Mouse (Mus musculus): Measurements from ENCODE around the gene Spg11. TPM values are rescaled to one million over a fixed set of nuclear protein-coding genes. Genes with fewer than 3 reads are reported as not detected.

Spg11 gene
- polyA plus RNA-seq, 1 experiment from 2014 or later: 5.8 TPM

DNA sequence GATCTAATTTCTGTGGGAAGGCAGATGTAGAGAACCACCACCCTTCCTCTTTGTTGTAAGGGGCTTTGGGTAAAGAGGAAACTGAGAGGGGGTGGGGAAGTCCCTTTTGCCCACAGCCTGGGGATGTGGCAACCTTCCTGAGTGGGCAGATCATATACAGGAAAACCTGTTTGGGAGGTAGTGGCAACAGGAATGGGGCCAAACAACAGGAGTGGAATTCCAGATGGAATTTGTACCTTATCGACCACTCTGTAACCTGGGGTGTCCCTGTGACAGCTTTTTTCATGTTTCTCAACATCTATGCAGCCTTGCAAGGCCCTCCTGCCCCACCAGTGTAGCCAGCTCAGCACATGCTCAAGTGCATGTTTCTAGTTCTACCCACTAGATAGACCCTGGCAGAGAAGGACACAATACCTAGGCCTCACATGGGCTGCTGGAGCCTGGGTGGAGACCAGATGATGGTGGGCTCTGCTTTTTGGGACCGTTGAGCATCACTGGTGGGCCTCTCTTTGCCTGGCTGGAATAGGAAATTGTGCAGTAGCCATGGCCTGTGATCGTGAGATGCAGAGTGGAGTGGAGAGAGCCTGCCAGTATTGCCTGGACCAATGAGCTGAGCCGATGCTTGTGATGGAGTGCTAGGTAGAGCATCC lies 38.0 kb upstream of the Spg11 start:
- Histone ChIP-seq H3K4me1 (ENCODE audit: control insufficient read depth, insufficient read depth, low read depth, low read length) (no peaks in the 10 kb centered on the region), H3K36me3 (ENCODE audit: control insufficient read depth, insufficient read depth, low read length) (no peaks in the 10 kb centered on the region), H3K9me3 (ENCODE audit: control insufficient read depth, low read length) (no peaks in the 10 kb centered on the region), H3K27ac (ENCODE audit: low read depth, low read length) (no peak overlapping the region), H3K4me2 (ENCODE audit: low read length) (no peak overlapping the region), H3K9ac (ENCODE audit: low read depth, low read length) (no peak overlapping the region), H3K4me3 (ENCODE audit: low read length) (no peak overlapping the region), H3K27me3 (replicated peaks; ENCODE audit: control insufficient read depth, insufficient read depth, low read length) (no peaks in the 10 kb centered on the region)
- no peak for ATAC-seq
- 90% methylated on average over 4 of the region's 4 CpGs for WGBS

DNA sequence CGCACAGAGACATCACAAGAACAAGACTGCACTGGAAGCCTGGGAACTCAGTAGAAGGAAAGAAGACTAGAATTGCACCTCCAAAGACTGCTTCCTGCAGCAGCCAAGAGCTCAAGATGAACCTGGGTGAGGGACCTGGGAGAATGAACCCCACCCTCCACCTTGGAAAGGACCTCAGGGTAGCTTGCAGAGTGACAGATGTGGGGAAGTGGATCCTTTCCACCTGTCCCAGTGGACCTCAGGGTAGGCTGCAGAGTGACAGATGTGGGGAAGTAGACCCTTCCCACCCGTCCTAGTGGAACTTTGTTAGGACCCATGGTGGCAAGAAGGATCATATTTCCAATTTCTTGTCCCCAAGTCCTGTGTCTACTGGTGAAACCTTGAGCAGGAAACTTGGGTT lies 37.1 kb upstream of the Spg11 start:
- Histone ChIP-seq H3K27ac (ENCODE audit: low read depth, low read length) (no peak overlapping the region), H3K9ac (ENCODE audit: low read depth, low read length) (no peak overlapping the region), H3K4me3 (ENCODE audit: low read length) (no peak overlapping the region), H3K9me3 (ENCODE audit: control insufficient read depth, low read length) (no peaks in the 10 kb centered on the region), H3K4me2 (ENCODE audit: low read length) (no peak overlapping the region), H3K4me1 (ENCODE audit: control insufficient read depth, insufficient read depth, low read depth, low read length) (no peaks in the 10 kb centered on the region), H3K27me3 (replicated peaks; ENCODE audit: control insufficient read depth, insufficient read depth, low read length) (no peaks in the 10 kb centered on the region), H3K36me3 (ENCODE audit: control insufficient read depth, insufficient read depth, low read length) (no peaks in the 10 kb centered on the region)
- no peak for ATAC-seq
- WGBS: 94% methylated on average over 2 of the region's 2 CpGs

GRCm38 (mm10) chr2:122154479-122154878 lies 36.3 kb upstream of the Spg11 start:
- H3K9me3 ChIP-seq (ENCODE audit: control insufficient read depth, low read length): no peaks in the 10 kb centered on the region
- no peak overlapping the region for H3K4me3 ChIP-seq (ENCODE audit: low read length)
- no peaks in the 10 kb centered on the region for H3K27me3 ChIP-seq (replicated peaks; ENCODE audit: control insufficient read depth, insufficient read depth, low read length)
- H3K27ac ChIP-seq (ENCODE audit: low read depth, low read length): no peak overlapping the region
- 100% methylated on average over 2 of the region's 2 CpGs for WGBS
- H3K4me2 ChIP-seq (ENCODE audit: low read length): no peak overlapping the region
- no peak for ATAC-seq
- no peaks in the 10 kb centered on the region for H3K36me3 ChIP-seq (ENCODE audit: control insufficient read depth, insufficient read depth, low read length)
- H3K4me1 ChIP-seq (ENCODE audit: control insufficient read depth, insufficient read depth, low read depth, low read length): no peaks in the 10 kb centered on the region
- H3K9ac ChIP-seq (ENCODE audit: low read depth, low read length): no peak overlapping the region

GRCm38 (mm10) chr2:122153681-122154365 lies 35.6 kb upstream of the Spg11 start:
- Histone ChIP-seq H3K27me3 (replicated peaks; ENCODE audit: control insufficient read depth, insufficient read depth, low read length) (no peaks in the 10 kb centered on the region), H3K9ac (ENCODE audit: low read depth, low read length) (no peak overlapping the region), H3K36me3 (ENCODE audit: control insufficient read depth, insufficient read depth, low read length) (no peaks in the 10 kb centered on the region), H3K4me2 (ENCODE audit: low read length) (no peak overlapping the region), H3K27ac (ENCODE audit: low read depth, low read length) (no peak overlapping the region), H3K4me1 (ENCODE audit: control insufficient read depth, insufficient read depth, low read depth, low read length) (no peaks in the 10 kb centered on the region), H3K9me3 (ENCODE audit: control insufficient read depth, low read length) (no peaks in the 10 kb centered on the region), H3K4me3 (ENCODE audit: low read length) (no peak overlapping the region)
- 87% methylated on average over 6 of the region's 7 CpGs for WGBS
- no peak for ATAC-seq

DNA sequence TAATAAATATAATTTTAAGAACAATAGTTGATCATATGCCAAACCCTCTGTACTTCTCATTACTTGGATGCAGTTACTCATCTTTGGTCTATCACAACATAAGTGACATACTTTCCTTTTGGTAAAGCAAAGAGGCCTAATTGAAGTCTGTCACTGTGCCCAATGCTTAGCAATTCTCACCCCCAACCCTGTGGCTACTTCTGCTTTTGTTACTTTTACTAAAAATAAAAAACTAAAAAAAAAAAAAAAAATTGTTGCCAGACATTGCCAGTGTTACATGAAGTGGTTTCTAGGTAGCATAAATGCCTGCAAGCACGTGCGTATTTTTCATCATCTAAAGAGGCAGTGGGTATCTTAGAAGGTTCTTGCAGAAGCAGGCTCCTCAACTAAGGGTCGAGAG lies 34.7 kb upstream of the Spg11 start:
- no peaks in the 10 kb centered on the region for H3K36me3 ChIP-seq (ENCODE audit: control insufficient read depth, insufficient read depth, low read length)
- no peaks in the 10 kb centered on the region for H3K4me1 ChIP-seq (ENCODE audit: control insufficient read depth, insufficient read depth, low read depth, low read length)
- ATAC-seq: no peak
- H3K9ac ChIP-seq (ENCODE audit: low read depth, low read length): no peak overlapping the region
- 82% methylated on average over 3 of the region's 3 CpGs for whole genome bisulfite sequencing
- H3K4me3 ChIP-seq (ENCODE audit: low read length): no peak overlapping the region
- no peaks in the 10 kb centered on the region for H3K9me3 ChIP-seq (ENCODE audit: control insufficient read depth, low read length)
- no peaks in the 10 kb centered on the region for H3K27me3 ChIP-seq (replicated peaks; ENCODE audit: control insufficient read depth, insufficient read depth, low read length)
- H3K27ac ChIP-seq (ENCODE audit: low read depth, low read length): no peak overlapping the region
- no peak overlapping the region for H3K4me2 ChIP-seq (ENCODE audit: low read length)

GRCm38 (mm10) chr2:122151221-122151620 lies 33.0 kb upstream of the Spg11 start:
- Histone ChIP-seq H3K4me3 (ENCODE audit: low read length) (no peak overlapping the region), H3K9me3 (ENCODE audit: control insufficient read depth, low read length) (no peaks in the 10 kb centered on the region), H3K27ac (ENCODE audit: low read depth, low read length) (no peak overlapping the region), H3K27me3 (replicated peaks; ENCODE audit: control insufficient read depth, insufficient read depth, low read length) (no peaks in the 10 kb centered on the region), H3K9ac (ENCODE audit: low read depth, low read length) (no peak overlapping the region), H3K4me2 (ENCODE audit: low read length) (no peak overlapping the region), H3K36me3 (ENCODE audit: control insufficient read depth, insufficient read depth, low read length) (no peaks in the 10 kb centered on the region), H3K4me1 (ENCODE audit: control insufficient read depth, insufficient read depth, low read depth, low read length) (peaks cover 4% of the 10 kb centered on the region)
- no peak for ATAC-seq
- 91% methylated on average over 1 of the region's 1 CpGs for WGBS

DNA sequence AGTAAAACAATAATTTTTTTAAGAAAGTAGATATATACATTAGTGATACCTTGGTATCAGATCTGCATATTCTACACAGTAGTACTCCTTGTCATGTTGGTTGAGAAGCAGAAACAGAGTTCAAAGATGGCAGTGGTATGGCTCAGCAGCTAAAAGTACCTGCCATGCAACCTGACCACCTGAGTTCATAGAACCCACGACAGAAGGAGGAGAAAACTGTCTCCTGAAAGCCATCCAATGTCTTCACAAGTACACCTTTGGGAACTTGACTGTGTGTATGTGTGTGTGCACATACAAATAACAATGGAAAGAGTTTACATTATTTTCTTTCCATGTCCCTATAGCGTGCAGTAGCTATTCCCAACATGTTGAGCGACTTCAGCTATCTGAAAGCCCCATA lies 31.5 kb upstream of the Spg11 start:
- no peaks in the 10 kb centered on the region for H3K27me3 ChIP-seq (replicated peaks; ENCODE audit: control insufficient read depth, insufficient read depth, low read length)
- ATAC-seq: no peak
- H3K9ac ChIP-seq (ENCODE audit: low read depth, low read length): no peak overlapping the region
- no peak overlapping the region for H3K4me2 ChIP-seq (ENCODE audit: low read length)
- no peak overlapping the region for H3K4me3 ChIP-seq (ENCODE audit: low read length)
- no peaks in the 10 kb centered on the region for H3K36me3 ChIP-seq (ENCODE audit: control insufficient read depth, insufficient read depth, low read length)
- H3K4me1 ChIP-seq (ENCODE audit: control insufficient read depth, insufficient read depth, low read depth, low read length): peaks cover 4% of the 10 kb centered on the region
- 85% methylated on average over 3 of the region's 3 CpGs for WGBS
- H3K27ac ChIP-seq (ENCODE audit: low read depth, low read length): no peak overlapping the region
- no peaks in the 10 kb centered on the region for H3K9me3 ChIP-seq (ENCODE audit: control insufficient read depth, low read length)

DNA sequence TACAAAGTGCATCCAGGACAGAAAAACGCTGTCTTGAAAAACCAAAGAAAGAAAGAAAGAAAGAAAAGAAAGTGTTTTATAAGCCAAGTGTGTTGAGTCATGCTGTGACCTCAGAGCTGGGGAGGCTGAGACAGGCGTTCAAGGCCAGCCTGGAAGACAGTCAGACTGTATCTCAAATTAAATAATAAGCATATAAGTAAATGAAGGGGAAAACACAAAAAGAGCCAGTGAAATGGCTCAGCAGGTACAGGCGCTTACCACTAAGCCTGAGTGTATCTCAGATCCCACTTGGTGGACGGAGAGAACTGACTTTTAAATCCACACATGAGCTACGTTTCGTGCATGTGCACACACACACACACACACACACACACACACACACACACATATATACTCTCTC lies 31.1 kb upstream of the Spg11 start:
- WGBS: 96% methylated on average over 6 of the region's 6 CpGs
- no peaks in the 10 kb centered on the region for H3K36me3 ChIP-seq (ENCODE audit: control insufficient read depth, insufficient read depth, low read length)
- H3K4me2 ChIP-seq (ENCODE audit: low read length): no peak overlapping the region
- H3K9ac ChIP-seq (ENCODE audit: low read depth, low read length): no peak overlapping the region
- H3K27ac ChIP-seq (ENCODE audit: low read depth, low read length): no peak overlapping the region
- no peak overlapping the region for H3K4me3 ChIP-seq (ENCODE audit: low read length)
- H3K4me1 ChIP-seq (ENCODE audit: control insufficient read depth, insufficient read depth, low read depth, low read length): peaks cover 4% of the 10 kb centered on the region
- H3K9me3 ChIP-seq (ENCODE audit: control insufficient read depth, low read length): no peaks in the 10 kb centered on the region
- no peaks in the 10 kb centered on the region for H3K27me3 ChIP-seq (replicated peaks; ENCODE audit: control insufficient read depth, insufficient read depth, low read length)
- no peak for ATAC-seq

- Histone ChIP-seq H3K9me3 (ENCODE audit: control insufficient read depth, low read length) (no peaks in the 10 kb centered on the region), H3K27ac (ENCODE audit: low read depth, low read length) (no peak overlapping the region), H3K4me1 (ENCODE audit: control insufficient read depth, insufficient read depth, low read depth, low read length) (peaks cover 4% of the 10 kb centered on the region), H3K4me2 (ENCODE audit: low read length) (peak overlapping the region; percentile 92), H3K27me3 (replicated peaks; ENCODE audit: control insufficient read depth, insufficient read depth, low read length) (no peaks in the 10 kb centered on the region), H3K36me3 (ENCODE audit: control insufficient read depth, insufficient read depth, low read length) (no peaks in the 10 kb centered on the region), H3K4me3 (ENCODE audit: low read length) (peak overlapping the region; percentile 78), H3K9ac (ENCODE audit: low read depth, low read length) (peak overlapping the region; percentile 79)
- 0 out of 2 replicates have a peak, but pooled peaks have one; percentile 15 for ATAC-seq
- 35% methylated on average over 18 of the region's 18 CpGs for WGBS
Measured at GRCm38 (mm10) chr2:122148242-122148917, 30.2 kb upstream of the Spg11 start.
